Mouse (Mus musculus) heart, embryonic 10.5 days (tissue): ENCODE data around the gene Bag6. TPM values are rescaled to one million over a fixed set of nuclear protein-coding genes. Genes with fewer than 3 reads are reported as not detected.

Experiments used
- DNase-seq: peaks from one replicate; pipeline ENCODE4 v3.0.0-alpha.2; 2017; ENCODE audit warnings: low spot score
- H3K27ac ChIP-seq: fragments of 300-500 bp; sonication (generic); 2 replicates; pipeline ENCODE4 v1.5.1; 2016; ENCODE audit warnings: mild to moderate bottlenecking
- H3K27me3 ChIP-seq: fragments of 300-500 bp; sonication (generic); 2 replicates; pipeline ENCODE4 v1.6.1; 2016; ENCODE audit warnings: mild to moderate bottlenecking; ENCODE audit not compliant: poor library complexity, insufficient read depth, severe bottlenecking
- H3K36me3 ChIP-seq: fragments of 300-500 bp; sonication (generic); 2 replicates; pipeline ENCODE4 v1.6.1; 2016; ENCODE audit warnings: mild to moderate bottlenecking, moderate library complexity
- H3K4me1 ChIP-seq: fragments of 300-500 bp; sonication (generic); 2 replicates; pipeline ENCODE4 v1.6.1; 2016; ENCODE audit warnings: mild to moderate bottlenecking
- H3K4me3 ChIP-seq: fragments of 300-500 bp; sonication (generic); 2 replicates; pipeline ENCODE4 v1.5.1; 2016; ENCODE audit warnings: mild to moderate bottlenecking, moderate library complexity
- H3K9me3 ChIP-seq: fragments of 300-500 bp; sonication (generic); 2 replicates; pipeline ENCODE4 v1.6.1; 2016; ENCODE audit warnings: mild to moderate bottlenecking, moderate library complexity
- WGBS: fragments of 180-500 bp; shearing (Covaris S2); methylation state at CpG from one replicate; pipeline ENCODE4 v1.1.7; 2016; 5-methylcytosine and 5-hydroxymethylcytosine counted together
- microRNA-seq: library from miRNA; unstranded; fragments of <30 nt; microRNA quantifications from one replicate; pipeline ENCODE4, GENCODE M21; 2017
- polyA plus RNA-seq: library from polyadenylated mRNA; unstranded; fragments of >200 nt; fragmentation: Nextera tagmentation; extraction: Ambion mirVana; gene quantifications from 2 replicates; pipeline ENCODE4 v1.2.1, GENCODE M21; 2016

Gene Bag6
- polyA plus RNA-seq, 1 experiment from 2014 or later, result 65.5 TPM

DNA sequence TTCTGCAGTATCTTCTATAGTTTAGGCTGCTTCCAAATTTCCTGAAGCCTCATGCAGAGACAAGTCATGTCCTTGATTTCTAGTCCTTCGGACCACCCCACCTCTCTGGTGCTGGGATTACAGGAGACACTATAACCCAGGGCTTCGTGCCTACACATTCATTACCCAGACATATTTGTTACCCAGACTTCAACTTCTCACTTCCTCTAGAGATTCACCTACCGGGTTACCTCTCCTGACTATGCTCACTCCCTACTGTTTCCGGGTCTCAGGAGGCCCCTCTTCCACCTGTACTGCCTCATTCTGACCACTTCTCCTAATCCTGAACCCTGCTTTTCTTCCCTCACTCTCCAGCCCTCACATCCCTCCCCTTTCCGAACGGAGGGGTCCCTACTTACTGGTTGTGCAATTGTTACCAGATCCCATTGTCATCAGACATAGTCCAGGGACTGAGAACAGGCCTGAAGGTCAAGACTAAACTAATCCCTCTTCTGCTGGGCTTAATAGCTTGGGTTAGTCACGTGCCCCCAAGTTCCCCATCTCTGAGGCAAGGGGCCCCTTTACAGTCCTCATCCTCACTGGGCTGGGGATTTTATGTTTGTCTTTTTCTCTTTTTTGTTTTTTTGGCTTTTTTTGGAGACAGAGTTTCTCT is 53.1 kb downstream of the Bag6 start, which contains the start of gene Lst1:
TSS of gene Lst1 (minus strand) at position 481 of the 652 bp plus-strand sequence.
- H3K4me1 ChIP-seq, result peaks cover 17% of the 10 kb centered on the region
- H3K27ac ChIP-seq, result 0 out of 2 replicates have a peak within 1 kb of the TSS, but pooled peaks have one; percentile 42
- H3K9me3 ChIP-seq, result no peaks in the 10 kb centered on the region
- no peak within 1 kb of the TSS for H3K4me3 ChIP-seq
- H3K27me3 ChIP-seq, result peaks cover 4% of the 10 kb centered on the region; the same call in 1 of the 2 replicates
- no peak for DNase-seq
- WGBS, result 76% methylated on average over 7 of the region's 7 CpGs
- no peaks in the 10 kb centered on the region for H3K36me3 ChIP-seq

DNA sequence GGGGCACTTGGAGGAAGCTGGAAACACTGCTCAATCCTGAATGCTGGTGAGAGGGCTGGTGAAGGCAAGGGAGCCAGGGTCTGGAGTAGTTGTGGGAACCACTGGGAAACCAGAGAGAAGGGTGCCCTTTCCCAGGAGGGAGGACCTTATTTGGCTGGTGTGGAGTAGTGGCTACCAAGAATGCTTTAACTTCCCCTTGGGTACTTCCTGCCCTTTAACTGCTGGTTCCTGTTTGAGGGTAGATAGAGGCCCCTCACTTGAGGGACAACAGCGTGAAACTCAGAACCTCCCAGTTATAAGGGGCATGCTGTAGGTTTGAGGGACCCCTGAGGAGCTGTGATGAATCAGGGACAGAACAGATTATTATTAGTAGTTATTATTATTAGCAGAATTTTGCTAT is 54.2 kb downstream of the Bag6 start:
- no peak overlapping the region for H3K4me3 ChIP-seq
- DNase-seq, result no peak
- 0 out of 2 replicates have a peak overlapping the region, but pooled peaks have one; percentile 42 for H3K27ac ChIP-seq
- no peaks in the 10 kb centered on the region for H3K36me3 ChIP-seq
- no peaks in the 10 kb centered on the region for H3K9me3 ChIP-seq
- H3K27me3 ChIP-seq, result peaks cover 14% of the 10 kb centered on the region
- H3K4me1 ChIP-seq, result peaks cover 22% of the 10 kb centered on the region
- WGBS, result 43% methylated on average over 1 of the region's 1 CpGs

- H3K27me3 ChIP-seq, result peaks cover 23% of the 10 kb centered on the region
- H3K9me3 ChIP-seq, result no peaks in the 10 kb centered on the region
- H3K4me1 ChIP-seq, result peaks cover 30% of the 10 kb centered on the region
- 56% methylated on average over 4 of the region's 4 CpGs for WGBS
- H3K27ac ChIP-seq, result no peak overlapping the region
- H3K4me3 ChIP-seq, result no peak overlapping the region
- H3K36me3 ChIP-seq, result no peaks in the 10 kb centered on the region
- no peak for DNase-seq
Measured at GRCm38 (mm10) chr17:35190096-35190495, 55.1 kb downstream of the Bag6 start.

- Histone ChIP-seq H3K36me3 (no peaks in the 10 kb centered on the region), H3K27ac (no peak overlapping the region), H3K9me3 (no peaks in the 10 kb centered on the region), H3K4me1 (peaks cover 34% of the 10 kb centered on the region), H3K27me3 (peaks cover 40% of the 10 kb centered on the region), H3K4me3 (no peak overlapping the region)
- no peak for DNase-seq
- 54% methylated on average over 2 of the region's 2 CpGs for WGBS
Measured at GRCm38 (mm10) chr17:35191723-35192122, 56.7 kb downstream of the Bag6 start.

DNA sequence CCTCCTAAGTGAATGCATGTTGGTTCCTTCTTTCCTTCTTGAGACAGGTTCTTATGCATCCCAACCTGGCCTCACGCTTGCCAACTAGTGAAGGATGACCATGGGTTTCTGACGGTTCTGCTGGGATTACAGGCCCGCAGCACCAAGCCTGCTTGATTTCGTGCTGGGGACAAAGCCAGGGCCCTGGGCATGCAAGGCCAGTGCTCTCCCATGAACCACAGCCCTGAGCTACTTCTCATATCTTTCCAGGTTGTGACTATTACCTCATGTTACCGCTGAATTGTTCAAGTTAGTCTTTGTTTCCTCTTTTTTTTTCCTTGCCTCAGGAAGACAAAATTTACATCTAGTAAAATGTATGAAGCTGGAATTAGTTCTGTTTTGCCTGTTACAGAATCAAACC is 57.9 kb downstream of the Bag6 start:
- 75% methylated on average over 5 of the region's 5 CpGs for WGBS
- DNase-seq, result no peak
- H3K36me3 ChIP-seq, result no peaks in the 10 kb centered on the region
- H3K4me3 ChIP-seq, result no peak overlapping the region
- no peak overlapping the region for H3K27ac ChIP-seq
- peaks cover 34% of the 10 kb centered on the region for H3K4me1 ChIP-seq
- peaks cover 52% of the 10 kb centered on the region for H3K27me3 ChIP-seq
- H3K9me3 ChIP-seq, result no peaks in the 10 kb centered on the region

GRCm38 (mm10) chr17:35193881-35194843 is 59.2 kb downstream of the Bag6 start, which contains the start of gene Ltb:
TSS of gene Ltb (plus strand) at chr17:35194439.
- peak within 1 kb of the TSS; percentile 47; the same call in 1 of the 2 replicates for H3K27ac ChIP-seq
- H3K4me1 ChIP-seq, result peaks cover 34% of the 10 kb centered on the region
- no peaks in the 10 kb centered on the region for H3K36me3 ChIP-seq
- peaks cover 62% of the 10 kb centered on the region for H3K27me3 ChIP-seq
- WGBS, result 53% methylated on average over 28 of the region's 28 CpGs
- H3K4me3 ChIP-seq, result peak within 1 kb of the TSS; percentile 62
- H3K9me3 ChIP-seq, result no peaks in the 10 kb centered on the region
- no peak for DNase-seq

DNA sequence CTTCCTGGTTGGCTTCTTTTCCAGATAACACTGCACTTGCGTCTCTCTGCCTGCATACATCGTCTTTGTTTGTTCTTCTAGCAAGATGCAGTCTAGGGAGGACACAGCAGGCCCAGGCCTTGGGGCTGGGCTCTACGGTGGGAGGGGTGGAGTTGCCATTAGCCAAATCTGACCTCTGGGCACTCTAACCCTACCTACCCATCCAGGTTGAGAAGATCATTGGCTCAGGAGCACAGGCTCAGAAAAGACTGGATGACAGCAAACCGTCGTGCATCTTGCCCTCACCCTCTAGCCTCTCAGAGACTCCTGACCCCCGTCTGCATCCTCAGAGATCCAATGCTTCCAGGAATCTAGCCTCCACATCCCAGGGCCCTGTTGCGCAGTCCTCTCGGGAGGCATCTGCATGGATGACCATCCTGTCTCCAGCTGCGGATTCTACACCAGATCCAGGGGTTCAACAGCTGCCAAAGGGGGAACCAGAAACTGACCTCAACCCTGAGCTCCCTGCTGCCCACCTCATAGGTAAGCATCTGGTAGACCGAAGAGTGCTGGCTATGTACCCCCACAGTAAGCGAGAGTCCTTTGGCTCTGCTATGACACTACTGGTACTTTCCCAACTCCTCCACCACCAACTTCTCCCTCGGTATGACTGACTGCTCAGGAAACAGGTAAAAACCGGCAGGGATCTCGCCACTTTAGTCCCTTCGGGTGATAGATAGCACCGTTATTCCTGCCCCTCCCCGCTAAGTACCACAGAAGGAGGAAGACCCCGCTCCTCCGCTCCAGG is 60.1 kb downstream of the Bag6 start:
- peaks cover 71% of the 10 kb centered on the region for H3K27me3 ChIP-seq
- 37% methylated on average over 19 of the region's 19 CpGs for WGBS
- peaks cover 29% of the 10 kb centered on the region for H3K4me1 ChIP-seq
- DNase-seq, result no peak
- no peaks in the 10 kb centered on the region for H3K9me3 ChIP-seq
- peak overlapping the region; percentile 47 for H3K27ac ChIP-seq
- H3K36me3 ChIP-seq, result no peaks in the 10 kb centered on the region
- H3K4me3 ChIP-seq, result peak overlapping the region; percentile 62

GRCm38 (mm10) chr17:35195631-35196320 is 60.8 kb downstream of the Bag6 start:
- Histone ChIP-seq H3K36me3 (no peaks in the 10 kb centered on the region), H3K9me3 (no peaks in the 10 kb centered on the region), H3K27me3 (peaks cover 78% of the 10 kb centered on the region), H3K27ac (peak overlapping the region; percentile 47), H3K4me3 (peak overlapping the region; percentile 62), H3K4me1 (peaks cover 32% of the 10 kb centered on the region)
- 2% methylated on average over 66 of the region's 66 CpGs for WGBS
- peak; percentile 89 for DNase-seq

- H3K27me3 ChIP-seq, result peaks cover 83% of the 10 kb centered on the region
- peak overlapping the region; percentile 62 for H3K4me3 ChIP-seq
- no peak overlapping the region for H3K27ac ChIP-seq
- H3K4me1 ChIP-seq, result peaks cover 32% of the 10 kb centered on the region
- no peaks in the 10 kb centered on the region for H3K9me3 ChIP-seq
- 26% methylated on average over 9 of the region's 9 CpGs for WGBS
- no peaks in the 10 kb centered on the region for H3K36me3 ChIP-seq
- no peak for DNase-seq
Measured at GRCm38 (mm10) chr17:35196321-35196641, 61.3 kb downstream of the Bag6 start.

Small RNA genes within 50 kb of the gene (microRNA-seq; reads per million reads assigned to microRNA genes)
- gene Mir6973a, result not detected

Other genes starting within 250 kb of the Bag6 start
- 0.67 and 1.6 TPM in 2 replicates for gene C2, start 236.9 kb upstream of the Bag6 start, polyA plus RNA-seq
- gene Ehmt2, start 236.7 kb upstream of the Bag6 start, polyA plus RNA-seq, result 46.3 and 66.0 TPM in 2 replicates
- 0.10 and 0.41 TPM in 2 replicates for gene Slc44a4, start 220.7 kb upstream of the Bag6 start, polyA plus RNA-seq
- 21.3 and 25.5 TPM in 2 replicates for gene Neu1, start 203.9 kb upstream of the Bag6 start, polyA plus RNA-seq
- gene Hspa1b, start 175.9 kb upstream of the Bag6 start, polyA plus RNA-seq, result 0.20 TPM in 1 of 2 replicates, not detected in the other
- gene Gm20481, start 165.3 kb upstream of the Bag6 start, polyA plus RNA-seq, result 0.52 TPM in 1 of 2 replicates, not detected in the other
- gene Hspa1a, start 163.0 kb upstream of the Bag6 start, polyA plus RNA-seq, result 1.8 and 2.4 TPM in 2 replicates
- 1.6 and 1.7 TPM in 2 replicates for gene Hspa1l, start 162.5 kb upstream of the Bag6 start, polyA plus RNA-seq
- gene Lsm2, start 153.3 kb upstream of the Bag6 start, polyA plus RNA-seq, result 197 and 247 TPM in 2 replicates
- gene Vars, start 134.2 kb upstream of the Bag6 start, polyA plus RNA-seq, result 112 and 166 TPM in 2 replicates
- gene Vwa7, start 118.6 kb upstream of the Bag6 start, polyA plus RNA-seq, result 0.26 and 0.34 TPM in 2 replicates
- 3.3 and 4.0 TPM in 2 replicates for gene Sapcd1, start 107.2 kb upstream of the Bag6 start, polyA plus RNA-seq
- gene Msh5, start 88.4 kb upstream of the Bag6 start, polyA plus RNA-seq, result 3.9 and 5.4 TPM in 2 replicates
- gene Clic1, start 85.2 kb upstream of the Bag6 start, polyA plus RNA-seq, result 374 and 380 TPM in 2 replicates
- gene Ddah2, start 76.1 kb upstream of the Bag6 start, polyA plus RNA-seq, result 192 and 290 TPM in 2 replicates
- gene Ly6g6c, start 69.8 kb upstream of the Bag6 start, polyA plus RNA-seq, result not detected in 2 replicates
- 0.63 and 1.0 TPM in 2 replicates for gene Mpig6b, start 69.0 kb upstream of the Bag6 start, polyA plus RNA-seq
- gene Ly6g6e, start 58.3 kb upstream of the Bag6 start, polyA plus RNA-seq, result 0.18 and 0.39 TPM in 2 replicates
- gene Ly6g6d, start 57.1 kb upstream of the Bag6 start, polyA plus RNA-seq, result 2.5 and 2.6 TPM in 2 replicates
- gene Ly6g6f, start 49.6 kb upstream of the Bag6 start, polyA plus RNA-seq, result 0.91 and 1.0 TPM in 2 replicates
- 66.7 and 69.8 TPM in 2 replicates for gene Abhd16a, start 45.9 kb upstream of the Bag6 start, polyA plus RNA-seq
- not detected in 2 replicates for gene Ly6g5c, start 26.9 kb upstream of the Bag6 start, polyA plus RNA-seq
- gene Ly6g5b, start 19.8 kb upstream of the Bag6 start, polyA plus RNA-seq, result 0.73 and 0.99 TPM in 2 replicates
- gene Gpank1, start 13.7 kb upstream of the Bag6 start, polyA plus RNA-seq, result 17.1 and 24.5 TPM in 2 replicates
- gene Csnk2b, start 13.1 kb upstream of the Bag6 start, polyA plus RNA-seq, result 220 and 246 TPM in 2 replicates
- 7.4 and 11.5 TPM in 2 replicates for gene D17H6S53E, start 8.8 kb upstream of the Bag6 start, polyA plus RNA-seq
- 3.0 and 72.5 TPM in 2 replicates for gene Apom, start 3.1 kb upstream of the Bag6 start, polyA plus RNA-seq
- gene Prrc2a, start 29.7 kb downstream of the Bag6 start, polyA plus RNA-seq, result 137 and 161 TPM in 2 replicates
- gene Aif1, start 40.9 kb downstream of the Bag6 start, polyA plus RNA-seq, result 0.85 and 2.1 TPM in 2 replicates
- 1.5 and 2.2 TPM in 2 replicates for gene Lst1, start 53.3 kb downstream of the Bag6 start, polyA plus RNA-seq
- 0.15 TPM in 1 of 2 replicates, not detected in the other for gene Ltb, start 59.3 kb downstream of the Bag6 start, polyA plus RNA-seq
- 0.15 TPM in 1 of 2 replicates, not detected in the other for gene Tnf, start 66.8 kb downstream of the Bag6 start, polyA plus RNA-seq
- gene Lta, start 70.2 kb downstream of the Bag6 start, polyA plus RNA-seq, result not detected in 2 replicates
- gene Gm16181, start 85.7 kb downstream of the Bag6 start, polyA plus RNA-seq, result 0.30 TPM in 1 of 2 replicates, not detected in the other
- 6.5 and 10.1 TPM in 2 replicates for gene Atp6v1g2, start 98.5 kb downstream of the Bag6 start, polyA plus RNA-seq
- 8.4 and 10.4 TPM in 2 replicates for gene Nfkbil1, start 100.6 kb downstream of the Bag6 start, polyA plus RNA-seq
- 367 and 489 TPM in 2 replicates for gene Ddx39b, start 106.6 kb downstream of the Bag6 start, polyA plus RNA-seq
- gene H2-D1, start 127.6 kb downstream of the Bag6 start, polyA plus RNA-seq, result 22.5 and 25.0 TPM in 2 replicates
- 0.80 and 1.2 TPM in 2 replicates for gene H2-Q1, start 185.2 kb downstream of the Bag6 start, polyA plus RNA-seq
- 11.2 and 15.9 TPM in 2 replicates for gene H2-Q2, start 207.1 kb downstream of the Bag6 start, polyA plus RNA-seq
- gene H2-Q4, start 244.4 kb downstream of the Bag6 start, polyA plus RNA-seq, result 1.8 and 2.1 TPM in 2 replicates